Mouse (Mus musculus): Measurements from ENCODE around the gene Arhgap22. TPM values are rescaled to one million over a fixed set of nuclear protein-coding genes. Genes with fewer than 3 reads are reported as not detected.

Gene Arhgap22
- 230 TPM for polyA plus RNA-seq (2012; fragmentation: generic; extraction: Trizol)
- long read RNA-seq, experiment 1, partial matches to known transcripts = 17 of 85 reads
- long read RNA-seq, experiment 1, other reads (novel, unspliced or antisense) = 68 of 85 reads
- long read RNA-seq, experiment 2, transcript Arhgap22-203 (4 exons, 711 nt) = major isoform, 5 of 1,398 reads
- long read RNA-seq, experiment 2, partial matches to known transcripts = 25 of 1,398 reads
- long read RNA-seq, experiment 2, other reads (novel, unspliced or antisense) = 1,368 of 1,398 reads

DNA sequence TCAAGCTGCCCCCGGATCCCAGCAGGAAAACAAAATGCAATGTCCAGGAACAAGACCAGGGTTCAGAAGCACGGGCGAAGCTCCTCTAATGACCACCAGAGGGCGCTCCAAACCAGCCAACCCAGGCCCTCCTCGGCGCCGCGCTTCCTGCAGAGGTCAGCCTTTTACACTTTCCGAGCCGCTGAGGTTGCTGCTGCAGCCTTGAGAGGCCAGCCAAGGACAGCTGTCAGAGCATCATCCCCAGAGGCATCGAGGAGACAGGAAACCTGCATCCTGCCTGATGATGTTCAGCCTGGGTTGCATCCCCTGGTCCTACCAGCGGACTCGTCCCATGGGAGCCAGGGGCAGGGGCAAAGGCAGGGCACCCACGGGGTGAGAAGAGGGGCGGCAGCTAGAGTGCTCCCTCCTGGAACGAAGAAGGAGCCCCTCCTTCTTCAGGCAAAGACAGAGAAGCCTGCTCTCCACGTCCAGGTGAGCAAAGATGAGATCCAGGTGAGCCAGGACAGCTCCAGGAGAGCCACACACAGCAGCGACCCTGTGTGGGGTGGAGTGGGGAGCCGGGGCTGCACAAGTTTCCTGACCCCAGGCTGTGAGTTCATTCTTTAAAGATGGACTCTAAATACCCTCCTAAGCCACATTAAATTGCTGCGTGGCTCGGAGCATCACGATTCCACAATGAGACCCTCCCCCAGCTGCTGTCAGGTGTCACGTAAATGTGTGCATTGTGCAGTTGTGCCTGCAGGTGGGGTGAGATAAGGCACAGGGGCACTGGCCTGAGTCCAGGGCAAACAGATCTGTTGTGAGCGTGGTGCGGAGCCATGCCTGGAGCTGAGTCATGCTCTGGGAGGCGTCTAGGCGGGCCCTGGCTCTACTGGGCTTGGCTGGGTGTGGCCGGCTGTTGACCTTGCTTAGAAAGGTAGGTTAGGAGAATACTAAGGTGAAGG lies at the start of gene Arhgap22:
Gene Arhgap22 (plus strand): TSS at position 204 of the 944 bp plus-strand sequence.
- H3K4me3 ChIP-seq (ENCODE audit: insufficient read depth, poor library complexity, severe bottlenecking) = no peak within 1 kb of the TSS
- H3ac ChIP-seq (ENCODE audit: control insufficient read depth, insufficient read length, low read depth) = no peak within 1 kb of the TSS
- no peaks in the 10 kb centered on the region for H3K27me3 ChIP-seq (ENCODE audit: control insufficient read depth, insufficient read depth, insufficient read length)
- H3K79me2 ChIP-seq (ENCODE audit: control insufficient read depth, insufficient read depth) = no peaks in the 10 kb centered on the region
- TF ChIP-seq MAX (IDR thresholded peaks at IDR 0.05) (peak; percentile 61), MYOG (IDR thresholded peaks at IDR 0.05; ENCODE audit: control insufficient read depth, extremely low read depth, insufficient read length) (no peak), CEBPB (IDR thresholded peaks at IDR 0.05; ENCODE audit: low read depth) (no peak), FOSL1 (IDR thresholded peaks at IDR 0.05; ENCODE audit: insufficient read depth, low read length, poor library complexity, severe bottlenecking) (no peak), CTCF (IDR thresholded peaks at IDR 0.05; ENCODE audit: control insufficient read depth, insufficient read depth, insufficient read length) (peak; percentile 100), MYOD1 (IDR thresholded peaks at IDR 0.05; ENCODE audit: control insufficient read depth, insufficient read length, low read depth) (peak; percentile 83), USF1 (IDR thresholded peaks at IDR 0.05; ENCODE audit: low read depth) (no peak)
- no peaks in the 10 kb centered on the region for H3K36me3 ChIP-seq (ENCODE audit: control insufficient read depth, insufficient read depth)
- H3K79me3 ChIP-seq (ENCODE audit: low read depth) = no peaks in the 10 kb centered on the region

- Histone ChIP-seq H3K4me3 (ENCODE audit: insufficient read depth, poor library complexity, severe bottlenecking) (no peak overlapping the region), H3ac (ENCODE audit: control insufficient read depth, insufficient read length, low read depth) (no peak overlapping the region), H3K36me3 (ENCODE audit: control insufficient read depth, insufficient read depth) (no peaks in the 10 kb centered on the region), H3K79me3 (ENCODE audit: low read depth) (no peaks in the 10 kb centered on the region), H3K27me3 (ENCODE audit: control insufficient read depth, insufficient read depth, insufficient read length) (peaks cover 53% of the 10 kb centered on the region), H3K79me2 (ENCODE audit: control insufficient read depth, insufficient read depth) (no peaks in the 10 kb centered on the region)
- TF ChIP-seq MAX (IDR thresholded peaks at IDR 0.05) = no peak
- no peak for TF ChIP-seq MYOD1 (IDR thresholded peaks at IDR 0.05; ENCODE audit: control insufficient read depth, insufficient read length, low read depth)
- no peak for TF ChIP-seq FOSL1 (IDR thresholded peaks at IDR 0.05; ENCODE audit: insufficient read depth, low read length, poor library complexity, severe bottlenecking)
- no peak for TF ChIP-seq MYOG (IDR thresholded peaks at IDR 0.05; ENCODE audit: control insufficient read depth, extremely low read depth, insufficient read length)
- no peak for TF ChIP-seq USF1 (IDR thresholded peaks at IDR 0.05; ENCODE audit: low read depth)
- TF ChIP-seq CTCF (IDR thresholded peaks at IDR 0.05; ENCODE audit: control insufficient read depth, insufficient read depth, insufficient read length) = no peak
- no peak for TF ChIP-seq CEBPB (IDR thresholded peaks at IDR 0.05; ENCODE audit: low read depth)
These were observed 45.1 kb upstream of the Arhgap22 start for GRCm38 (mm10) chr14:33168750-33169149.

GRCm38 (mm10) chr14:33171942-33172341 lies 41.9 kb upstream of the Arhgap22 start:
- peaks cover 66% of the 10 kb centered on the region for H3K27me3 ChIP-seq (ENCODE audit: control insufficient read depth, insufficient read depth, insufficient read length)
- H3K79me3 ChIP-seq (ENCODE audit: low read depth) = no peaks in the 10 kb centered on the region
- H3K4me3 ChIP-seq (ENCODE audit: insufficient read depth, poor library complexity, severe bottlenecking) = no peak overlapping the region
- no peaks in the 10 kb centered on the region for H3K36me3 ChIP-seq (ENCODE audit: control insufficient read depth, insufficient read depth)
- H3ac ChIP-seq (ENCODE audit: control insufficient read depth, insufficient read length, low read depth) = no peak overlapping the region
- TF ChIP-seq FOSL1 (IDR thresholded peaks at IDR 0.05; ENCODE audit: insufficient read depth, low read length, poor library complexity, severe bottlenecking) (no peak), MYOG (IDR thresholded peaks at IDR 0.05; ENCODE audit: control insufficient read depth, extremely low read depth, insufficient read length) (no peak), MAX (IDR thresholded peaks at IDR 0.05) (no peak), USF1 (IDR thresholded peaks at IDR 0.05; ENCODE audit: low read depth) (no peak), CTCF (IDR thresholded peaks at IDR 0.05; ENCODE audit: control insufficient read depth, insufficient read depth, insufficient read length) (no peak), MYOD1 (IDR thresholded peaks at IDR 0.05; ENCODE audit: control insufficient read depth, insufficient read length, low read depth) (no peak), CEBPB (IDR thresholded peaks at IDR 0.05; ENCODE audit: low read depth) (no peak)
- no peaks in the 10 kb centered on the region for H3K79me2 ChIP-seq (ENCODE audit: control insufficient read depth, insufficient read depth)

GRCm38 (mm10) chr14:33175059-33175821 lies 38.6 kb upstream of the Arhgap22 start:
- Histone ChIP-seq H3K27me3 (ENCODE audit: control insufficient read depth, insufficient read depth, insufficient read length) (peaks cover 57% of the 10 kb centered on the region), H3K4me3 (ENCODE audit: insufficient read depth, poor library complexity, severe bottlenecking) (no peak overlapping the region), H3ac (ENCODE audit: control insufficient read depth, insufficient read length, low read depth) (no peak overlapping the region), H3K79me3 (ENCODE audit: low read depth) (no peaks in the 10 kb centered on the region), H3K79me2 (ENCODE audit: control insufficient read depth, insufficient read depth) (no peaks in the 10 kb centered on the region), H3K36me3 (ENCODE audit: control insufficient read depth, insufficient read depth) (no peaks in the 10 kb centered on the region)
- TF ChIP-seq USF1 (IDR thresholded peaks at IDR 0.05; ENCODE audit: low read depth) (no peak), FOSL1 (IDR thresholded peaks at IDR 0.05; ENCODE audit: insufficient read depth, low read length, poor library complexity, severe bottlenecking) (no peak), MYOG (IDR thresholded peaks at IDR 0.05; ENCODE audit: control insufficient read depth, extremely low read depth, insufficient read length) (no peak), CTCF (IDR thresholded peaks at IDR 0.05; ENCODE audit: control insufficient read depth, insufficient read depth, insufficient read length) (no peak), MYOD1 (IDR thresholded peaks at IDR 0.05; ENCODE audit: control insufficient read depth, insufficient read length, low read depth) (no peak), MAX (IDR thresholded peaks at IDR 0.05) (no peak), CEBPB (IDR thresholded peaks at IDR 0.05; ENCODE audit: low read depth) (no peak)

GRCm38 (mm10) chr14:33180102-33180501 lies 33.7 kb upstream of the Arhgap22 start:
- peaks cover 33% of the 10 kb centered on the region for H3K27me3 ChIP-seq (ENCODE audit: control insufficient read depth, insufficient read depth, insufficient read length)
- H3ac ChIP-seq (ENCODE audit: control insufficient read depth, insufficient read length, low read depth) = no peak overlapping the region
- no peak overlapping the region for H3K4me3 ChIP-seq (ENCODE audit: insufficient read depth, poor library complexity, severe bottlenecking)
- H3K79me3 ChIP-seq (ENCODE audit: low read depth) = no peaks in the 10 kb centered on the region
- TF ChIP-seq FOSL1 (IDR thresholded peaks at IDR 0.05; ENCODE audit: insufficient read depth, low read length, poor library complexity, severe bottlenecking) (no peak), MYOG (IDR thresholded peaks at IDR 0.05; ENCODE audit: control insufficient read depth, extremely low read depth, insufficient read length) (no peak), CEBPB (IDR thresholded peaks at IDR 0.05; ENCODE audit: low read depth) (no peak), MAX (IDR thresholded peaks at IDR 0.05) (no peak), USF1 (IDR thresholded peaks at IDR 0.05; ENCODE audit: low read depth) (no peak), MYOD1 (IDR thresholded peaks at IDR 0.05; ENCODE audit: control insufficient read depth, insufficient read length, low read depth) (no peak), CTCF (IDR thresholded peaks at IDR 0.05; ENCODE audit: control insufficient read depth, insufficient read depth, insufficient read length) (no peak)
- H3K79me2 ChIP-seq (ENCODE audit: control insufficient read depth, insufficient read depth) = no peaks in the 10 kb centered on the region
- H3K36me3 ChIP-seq (ENCODE audit: control insufficient read depth, insufficient read depth) = no peaks in the 10 kb centered on the region
